Mouse (Mus musculus): ENCODE measurements around the gene Brwd1. TPM values are rescaled to one million over a fixed set of nuclear protein-coding genes. Genes with fewer than 3 reads are reported as not detected.
"Not testable (repeated sequence)": the region's sequence is repeated elsewhere in the genome, so short reads cannot be mapped to it uniquely, and the experiment has no call there.

Gene Brwd1
- polyA plus RNA-seq, 1 experiment from 2014 or later: 287 TPM

DNA sequence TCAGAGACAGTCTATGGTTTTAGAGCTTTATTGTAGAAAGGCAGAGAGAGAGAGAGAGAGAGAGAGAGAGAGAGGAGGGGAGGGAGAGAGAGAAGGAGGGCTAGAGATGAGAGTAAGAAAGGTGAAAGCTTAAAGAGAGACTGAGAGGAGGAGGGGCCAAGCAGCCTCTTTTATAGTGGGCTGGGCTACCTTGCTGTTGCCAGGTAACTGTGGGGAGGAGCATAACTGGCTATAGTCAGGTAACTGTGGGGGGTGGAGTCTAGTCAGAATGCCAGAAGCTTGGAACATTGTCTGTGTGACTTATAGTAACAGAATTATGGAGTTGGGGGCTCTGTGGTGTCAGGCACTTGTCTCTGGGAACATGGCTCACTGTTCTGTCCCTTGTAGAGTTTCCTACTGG lies 15.5 kb upstream of the Brwd1 start:
- H3K36me3 ChIP-seq; H3K4me1 ChIP-seq (replicated peaks); ATAC-seq; H3K9me3 ChIP-seq; H3K4me2 ChIP-seq (replicated peaks); H3K9ac ChIP-seq (replicated peaks); H3K4me3 ChIP-seq (replicated peaks); H3K27me3 ChIP-seq; H3K27ac ChIP-seq: not testable (repeated sequence)

GRCm38 (mm10) chr16:96095966-96096365 lies 13.6 kb upstream of the Brwd1 start:
- 91% methylated on average over 5 of the region's 5 CpGs for WGBS
- ATAC-seq: no peak
- H3K4me2 ChIP-seq (replicated peaks): no peak overlapping the region
- H3K4me3 ChIP-seq (replicated peaks): no peak overlapping the region
- H3K36me3 ChIP-seq: no peaks in the 10 kb centered on the region
- no peaks in the 10 kb centered on the region for H3K4me1 ChIP-seq (replicated peaks)
- H3K27me3 ChIP-seq: no peaks in the 10 kb centered on the region
- H3K27ac ChIP-seq: no peak overlapping the region
- H3K9me3 ChIP-seq: no peaks in the 10 kb centered on the region
- no peak overlapping the region for H3K9ac ChIP-seq (replicated peaks)

DNA sequence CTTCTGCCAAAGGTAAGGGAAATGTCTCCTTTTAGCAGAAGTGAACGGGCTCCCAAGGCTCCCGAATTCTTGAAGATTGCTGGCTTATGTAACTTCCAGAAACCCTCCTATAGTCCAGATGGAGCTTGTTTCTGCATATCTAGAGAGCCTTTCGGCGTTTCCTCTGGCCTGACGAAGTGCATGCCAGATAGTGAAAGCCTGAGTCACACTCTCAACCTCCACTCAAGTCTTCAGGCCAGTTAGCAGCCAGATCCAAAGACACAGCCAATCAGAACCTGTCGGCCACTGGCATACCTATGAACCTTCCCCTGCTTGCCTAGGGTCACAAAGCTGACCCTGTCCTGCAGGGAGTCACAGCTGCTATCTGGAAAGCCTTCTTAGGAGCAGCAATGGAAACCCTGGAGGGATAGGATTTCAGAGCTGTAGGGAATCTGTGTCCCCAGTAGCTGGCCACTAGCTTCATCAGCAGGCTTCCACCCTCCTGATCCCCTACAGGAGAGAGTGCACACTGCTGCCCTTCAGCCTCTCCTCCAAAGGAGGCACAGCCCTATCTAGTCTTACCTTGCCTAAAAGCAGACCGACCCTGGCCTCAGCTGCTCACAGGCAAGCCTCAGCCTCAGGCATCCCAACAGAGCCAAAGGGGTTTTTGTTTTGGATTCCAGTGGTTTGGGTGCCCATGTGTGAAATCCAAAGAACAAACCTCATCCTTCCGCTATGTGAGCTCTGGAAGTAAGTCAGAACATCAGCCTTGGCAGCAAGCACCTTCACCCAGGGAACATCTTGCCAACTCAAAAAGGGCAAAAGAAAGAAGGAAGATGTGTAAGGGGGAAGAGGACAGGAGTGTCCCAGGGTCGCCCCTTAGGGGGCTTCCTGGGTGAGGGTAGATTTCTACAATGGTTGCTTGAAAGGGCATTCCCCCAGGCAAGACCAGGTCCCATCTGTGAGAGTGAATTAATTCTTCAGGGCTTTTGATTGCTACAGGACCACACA lies 9.5 kb upstream of the Brwd1 start:
- H3K4me2 ChIP-seq (replicated peaks): no peak overlapping the region
- no peaks in the 10 kb centered on the region for H3K27me3 ChIP-seq
- no peak overlapping the region for H3K9ac ChIP-seq (replicated peaks)
- no peaks in the 10 kb centered on the region for H3K4me1 ChIP-seq (replicated peaks)
- H3K4me3 ChIP-seq (replicated peaks): no peak overlapping the region
- H3K36me3 ChIP-seq: no peaks in the 10 kb centered on the region
- 69% methylated on average over 9 of the region's 9 CpGs for WGBS
- H3K27ac ChIP-seq: no peak overlapping the region
- H3K9me3 ChIP-seq: no peaks in the 10 kb centered on the region
- ATAC-seq: no peak

- H3K27me3 ChIP-seq: no peaks in the 10 kb centered on the region
- no peak overlapping the region for H3K4me2 ChIP-seq (replicated peaks)
- H3K36me3 ChIP-seq: no peaks in the 10 kb centered on the region
- no peak overlapping the region for H3K4me3 ChIP-seq (replicated peaks)
- H3K9ac ChIP-seq (replicated peaks): no peak overlapping the region
- H3K27ac ChIP-seq: no peak overlapping the region
- H3K4me1 ChIP-seq (replicated peaks): peaks cover 9% of the 10 kb centered on the region
- ATAC-seq: no peak
- 85% methylated on average over 5 of the region's 5 CpGs for WGBS
- H3K9me3 ChIP-seq: no peaks in the 10 kb centered on the region
Observed at GRCm38 (mm10) chr16:96088120-96088519, 5.8 kb upstream of the Brwd1 start.

DNA sequence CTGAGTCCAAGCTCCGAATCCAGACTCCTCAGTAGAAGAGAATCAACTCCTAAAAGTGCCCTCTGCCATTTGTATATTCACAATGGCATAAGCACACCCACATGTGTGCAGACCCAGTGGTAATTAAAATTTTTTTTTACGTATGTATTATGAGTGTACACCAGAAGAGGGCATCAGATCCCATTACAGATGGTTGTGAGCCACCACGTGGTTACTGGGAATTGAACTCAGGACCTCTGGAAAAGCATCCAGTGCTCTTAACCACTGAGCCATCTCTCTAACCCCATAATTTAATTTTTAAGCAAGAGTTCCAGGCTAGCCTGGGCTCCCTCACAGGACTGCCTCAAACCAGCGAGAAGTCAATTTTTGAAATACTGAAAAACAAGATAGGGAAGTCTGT lies 5.1 kb upstream of the Brwd1 start:
- ATAC-seq: no peak
- H3K9me3 ChIP-seq: no peaks in the 10 kb centered on the region
- peaks cover 10% of the 10 kb centered on the region for H3K4me1 ChIP-seq (replicated peaks)
- H3K9ac ChIP-seq (replicated peaks): no peak overlapping the region
- 76% methylated on average over 4 of the region's 4 CpGs for WGBS
- H3K4me2 ChIP-seq (replicated peaks): no peak overlapping the region
- no peak overlapping the region for H3K4me3 ChIP-seq (replicated peaks)
- H3K27me3 ChIP-seq: no peaks in the 10 kb centered on the region
- no peak overlapping the region for H3K27ac ChIP-seq
- H3K36me3 ChIP-seq: no peaks in the 10 kb centered on the region

DNA sequence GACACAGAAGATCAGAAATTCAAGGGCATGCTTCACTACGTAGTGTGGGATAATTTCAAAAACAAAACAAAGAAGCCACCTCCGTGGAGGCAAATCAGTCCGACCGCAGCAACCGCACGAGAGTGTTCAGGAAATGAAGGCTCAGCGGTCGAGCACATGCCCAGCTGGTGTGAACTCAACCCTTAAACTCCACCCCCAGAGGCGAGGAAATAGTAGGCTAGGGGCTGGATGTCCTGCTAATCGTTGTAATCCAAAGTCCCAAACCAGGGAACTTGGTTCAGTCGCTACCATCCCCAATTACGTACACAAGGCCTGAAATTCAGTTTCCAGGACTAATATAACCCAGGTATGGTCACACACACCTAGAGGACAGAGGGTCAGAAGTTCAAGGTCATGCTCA lies 4.7 kb upstream of the Brwd1 start:
- no peak overlapping the region for H3K4me2 ChIP-seq (replicated peaks)
- H3K9ac ChIP-seq (replicated peaks): no peak overlapping the region
- no peak overlapping the region for H3K4me3 ChIP-seq (replicated peaks)
- no peaks in the 10 kb centered on the region for H3K9me3 ChIP-seq
- H3K27ac ChIP-seq: no peak overlapping the region
- no peak for ATAC-seq
- H3K4me1 ChIP-seq (replicated peaks): peaks cover 10% of the 10 kb centered on the region
- no peaks in the 10 kb centered on the region for H3K27me3 ChIP-seq
- WGBS: 76% methylated on average over 12 of the region's 12 CpGs
- H3K36me3 ChIP-seq: no peaks in the 10 kb centered on the region

GRCm38 (mm10) chr16:96085597-96085996 lies 3.3 kb upstream of the Brwd1 start:
- no peaks in the 10 kb centered on the region for H3K27me3 ChIP-seq
- no peak overlapping the region for H3K9ac ChIP-seq (replicated peaks)
- H3K9me3 ChIP-seq: no peaks in the 10 kb centered on the region
- no peak overlapping the region for H3K27ac ChIP-seq
- no peak for ATAC-seq
- no peak overlapping the region for H3K4me2 ChIP-seq (replicated peaks)
- H3K4me1 ChIP-seq (replicated peaks): peaks cover 16% of the 10 kb centered on the region
- H3K36me3 ChIP-seq: 0 out of 2 replicates have a peak, but pooled peaks cover under 1% of the 10 kb centered on the region
- H3K4me3 ChIP-seq (replicated peaks): no peak overlapping the region

- Histone ChIP-seq H3K9me3 (no peaks in the 10 kb centered on the region), H3K4me2 (replicated peaks) (peak overlapping the region; percentile 72), H3K4me3 (replicated peaks) (peak overlapping the region; percentile 74), H3K9ac (replicated peaks) (peak overlapping the region; percentile 95), H3K4me1 (replicated peaks) (peaks cover 24% of the 10 kb centered on the region), H3K27me3 (no peaks in the 10 kb centered on the region), H3K36me3 (peaks cover 25% of the 10 kb centered on the region), H3K27ac (peak overlapping the region; percentile 95)
- WGBS: 3% methylated on average over 20 of the region's 20 CpGs
- ATAC-seq: peak; percentile 11
Observed at GRCm38 (mm10) chr16:96083179-96083646, 887 bp upstream of the Brwd1 start.

- H3K27me3 ChIP-seq: no peaks in the 10 kb centered on the region
- WGBS: 0% methylated on average over 64 of the region's 68 CpGs
- H3K36me3 ChIP-seq: peaks cover 35% of the 10 kb centered on the region
- peak; percentile 44 for ATAC-seq
- H3K9ac ChIP-seq (replicated peaks): peak overlapping the region; percentile 95
- H3K9me3 ChIP-seq: no peaks in the 10 kb centered on the region
- H3K27ac ChIP-seq: peak overlapping the region; percentile 95
- peak overlapping the region; percentile 72 for H3K4me2 ChIP-seq (replicated peaks)
- peak overlapping the region; percentile 74 for H3K4me3 ChIP-seq (replicated peaks)
- peaks cover 24% of the 10 kb centered on the region for H3K4me1 ChIP-seq (replicated peaks)
Observed at GRCm38 (mm10) chr16:96081742-96082241, 534 bp downstream of the Brwd1 start.

GRCm38 (mm10) chr16:96081331-96081730 lies 995 bp downstream of the Brwd1 start:
- Histone ChIP-seq H3K9ac (replicated peaks) (peak overlapping the region; percentile 95), H3K36me3 (peaks cover 37% of the 10 kb centered on the region), H3K27ac (peak overlapping the region; percentile 95), H3K4me3 (replicated peaks) (peak overlapping the region; percentile 74), H3K4me1 (replicated peaks) (peaks cover 24% of the 10 kb centered on the region), H3K4me2 (replicated peaks) (peak overlapping the region; percentile 72), H3K27me3 (no peaks in the 10 kb centered on the region), H3K9me3 (no peaks in the 10 kb centered on the region)
- WGBS: under 1% methylated on average over 15 of the region's 28 CpGs
- ATAC-seq: peak; percentile 77

GRCm38 (mm10) chr16:96080524-96080923 lies 1.8 kb downstream of the Brwd1 start:
- Histone ChIP-seq H3K9ac (replicated peaks) (peak overlapping the region; percentile 58; the same call in 1 of the 2 replicates), H3K4me3 (replicated peaks) (peak overlapping the region; percentile 74; the same call in 1 of the 2 replicates), H3K36me3 (peaks cover 44% of the 10 kb centered on the region), H3K9me3 (no peaks in the 10 kb centered on the region), H3K27me3 (no peaks in the 10 kb centered on the region), H3K27ac (no peak overlapping the region), H3K4me2 (replicated peaks) (peak overlapping the region; percentile 72), H3K4me1 (replicated peaks) (peaks cover 24% of the 10 kb centered on the region)
- 85% methylated on average over 7 of the region's 7 CpGs for WGBS
- ATAC-seq: no peak

GRCm38 (mm10) chr16:96068364-96068763 lies 14.0 kb downstream of the Brwd1 start:
- WGBS: 96% methylated on average over 6 of the region's 6 CpGs
- peaks cover 74% of the 10 kb centered on the region for H3K36me3 ChIP-seq

More at GRCm38 (mm10) chr16:96068364-96068763, 14.0 kb downstream of the Brwd1 start:
- Histone ChIP-seq H3K4me2 (replicated peaks) (no peak overlapping the region), H3K4me3 (replicated peaks) (no peak overlapping the region), H3K27ac (no peak overlapping the region), H3K4me1 (replicated peaks) (no peaks in the 10 kb centered on the region), H3K9me3 (no peaks in the 10 kb centered on the region), H3K27me3 (no peaks in the 10 kb centered on the region), H3K9ac (replicated peaks) (no peak overlapping the region)
- ATAC-seq: no peak

Data from midbrain, embryonic 13.5 days (tissue).